8 mouse cellular contexts compared by ENCODE assay signal in genomic region chr11:116027756-116028155, GRCm38 (mm10). TPM values are rescaled to one million over a fixed set of nuclear protein-coding genes. Genes with fewer than 3 reads are reported as not detected.
DNase-seq lines count a peak whose midpoint lies in the region; ATAC-seq and TF ChIP-seq lines count a peak whose summit lies in the region.

H3f3b (minus strand) TSS chr11:116027962.

- no peak for TF ChIP-seq CTCF in hindbrain, postnatal 0 days (IDR thresholded peaks at IDR 0.05; ENCODE audit: low read depth)

- no peak within 1 kb of the TSS for H3K4me3 ChIP-seq in kidney, embryonic 16.5 days (ENCODE audit: low read length)
- H3K4me3 ChIP-seq in hindbrain, postnatal 0 days (ENCODE audit: low read length): no peak within 1 kb of the TSS

- H3K27ac ChIP-seq in kidney, embryonic 16.5 days (ENCODE audit: low read length): no peak within 1 kb of the TSS
- no peak within 1 kb of the TSS for H3K27ac ChIP-seq in hindbrain, postnatal 0 days

- WGBS in kidney, embryonic 16.5 days: 75% methylated on average over 4 of the region's 4 CpGs
- 76% methylated on average over 4 of the region's 4 CpGs for WGBS in hindbrain, postnatal 0 days

- no peak for ATAC-seq in kidney, embryonic 16.5 days (ENCODE audit: low FRiP score, low TSS enrichment)
- ATAC-seq in hindbrain, postnatal 0 days: no peak

- 0 out of 2 replicates have a peak, but pooled peaks cover 6% of the 10 kb centered on the region for H3K36me3 ChIP-seq in kidney, embryonic 16.5 days (ENCODE audit: insufficient read depth, low read length)
- no peaks in the 10 kb centered on the region for H3K36me3 ChIP-seq in hindbrain, postnatal 0 days (ENCODE audit: insufficient read depth, low read length)

- DNase-seq in kidney, postnatal 4 days: no peak
- no peak for DNase-seq in adrenal gland, postnatal 14 days
- DNase-seq in gastrocnemius, postnatal 10 days: no peak
- no peak for DNase-seq in hindbrain, postnatal 0 days (ENCODE audit: low spot score)
- DNase-seq in lung, postnatal 10 days: peak; percentile 43
- no peak for DNase-seq in right cerebral cortex, postnatal 10 days (ENCODE audit: low spot score in 2 of 2)
- DNase-seq in embryo, embryonic 11 days: no peak

- H3K9ac ChIP-seq in kidney, embryonic 16.5 days (replicated peaks; ENCODE audit: low read length): no peak within 1 kb of the TSS
- H3K9ac ChIP-seq in hindbrain, postnatal 0 days (replicated peaks; ENCODE audit: low read length): no peak within 1 kb of the TSS

- peaks cover 23% of the 10 kb centered on the region for H3K4me1 ChIP-seq in kidney, embryonic 16.5 days (ENCODE audit: insufficient read depth, low read length)
- H3K4me1 ChIP-seq in hindbrain, postnatal 0 days (ENCODE audit: insufficient read depth, low read length): peaks cover 8% of the 10 kb centered on the region

- no peak within 1 kb of the TSS for H3K4me2 ChIP-seq in kidney, embryonic 16.5 days (replicated peaks; ENCODE audit: low read depth, low read length)
- H3K4me2 ChIP-seq in hindbrain, postnatal 0 days (ENCODE audit: low read depth, low read length): no peak within 1 kb of the TSS

- H3K27me3 ChIP-seq in kidney, embryonic 16.5 days (ENCODE audit: insufficient read depth, low read length): no peaks in the 10 kb centered on the region
- H3K27me3 ChIP-seq in hindbrain, postnatal 0 days (ENCODE audit: insufficient read depth, low read length): no peaks in the 10 kb centered on the region

- H3K9me3 ChIP-seq in kidney, embryonic 16.5 days (ENCODE audit: low read length): no peaks in the 10 kb centered on the region
- H3K9me3 ChIP-seq in hindbrain, postnatal 0 days (ENCODE audit: low read length): no peaks in the 10 kb centered on the region

RNA-seq across cellular contexts. Expression of gene H3f3b, which starts in this region (rescaled TPM):
- 1,676 and 1,744 TPM in 2 replicates for polyA plus RNA-seq in kidney, embryonic 16.5 days (2015; fragmentation: Nextera tagmentation; extraction: Ambion mirVana)
- 340 and 347 TPM in 2 replicates for total RNA-seq in adrenal gland, postnatal 14 days (2021)
- total RNA-seq in gastrocnemius, postnatal 10 days (2021): 100 to 1,000 TPM; 252 TPM
- 603 and 627 TPM in 2 replicates for total RNA-seq in hindbrain, postnatal 0 days (2014; rRNA removed)
- polyA plus RNA-seq in hindbrain, postnatal 0 days (2015; fragmentation: Nextera tagmentation; extraction: Ambion mirVana): 2,179 and 2,253 TPM in 2 replicates
